Mouse (Mus musculus) erythroblast, embryonic 14.5 days (primary cell): ENCODE data around the gene Ncaph2.

Experiments used
- GATA1 ChIP-seq: IDR thresholded peaks from 2 replicates; pipeline ENCODE4 v1.6.1; 2012; ENCODE audit warnings: low read length, inconsistent platforms, mixed read lengths
- TAL1 ChIP-seq: IDR thresholded peaks from 3 replicates; pipeline ENCODE4 v1.6.1; 2012; ENCODE audit warnings: low read length, inconsistent platforms, mixed read lengths

- no peak for TF ChIP-seq TAL1
- peak; percentile 52; the same call in 1 of the 2 replicates for TF ChIP-seq GATA1
These were observed 17.7 kb downstream of the Ncaph2 start for GRCm38 (mm10) chr15:89373027-89373761.
